Mouse (Mus musculus) hindbrain, embryonic 13.5 days (tissue): ENCODE results near the gene Sec1. TPM values are rescaled to one million over a fixed set of nuclear protein-coding genes. Genes with fewer than 3 reads are reported as not detected.
A peak's percentile ranks its signal among the peaks of the same experiment; 100 is the strongest.

Experiments
- ATAC-seq: fragments of 200-750 bp; cut with Nextera tagmentation; 2 replicates; pipeline ENCODE4 v1.8.0; 2017; ENCODE audit warnings: moderate TSS enrichment; ENCODE audit not compliant: low FRiP score
- H3K27ac ChIP-seq: fragments of 300-500 bp; sonication (generic); 2 replicates; pipeline ENCODE4 v1.5.1; 2015; ENCODE audit warnings: inconsistent platforms, mild to moderate bottlenecking, moderate library complexity
- H3K27me3 ChIP-seq: fragments of 300-500 bp; sonication (generic); 2 replicates; pipeline ENCODE4 v1.6.1; 2015; ENCODE audit warnings: mild to moderate bottlenecking, inconsistent platforms
- H3K36me3 ChIP-seq: fragments of 300-500 bp; sonication (generic); 2 replicates; pipeline ENCODE4 v1.6.1; 2015; ENCODE audit warnings: mild to moderate bottlenecking, inconsistent platforms
- H3K4me1 ChIP-seq: fragments of 300-500 bp; sonication (generic); replicated peaks from 2 replicates; pipeline ENCODE4 v1.6.1; 2015; ENCODE audit warnings: inconsistent platforms
- H3K4me2 ChIP-seq: fragments of 300-500 bp; sonication (generic); 2 replicates; pipeline ENCODE4 v1.6.1; 2015; ENCODE audit warnings: inconsistent platforms, mild to moderate bottlenecking, moderate library complexity
- H3K4me3 ChIP-seq: fragments of 300-500 bp; sonication (generic); 2 replicates; pipeline ENCODE4 v1.5.1; 2015; ENCODE audit warnings: mild to moderate bottlenecking, inconsistent platforms
- H3K9ac ChIP-seq: fragments of 300-500 bp; sonication (generic); 2 replicates; pipeline ENCODE4 v1.6.1; 2015; ENCODE audit warnings: mild to moderate bottlenecking, inconsistent platforms
- H3K9me3 ChIP-seq: fragments of 300-500 bp; sonication (generic); 2 replicates; pipeline ENCODE4 v1.6.1; 2016; ENCODE audit warnings: inconsistent platforms
- WGBS: fragments of 180-500 bp; shearing (Covaris S2); methylation state at CpG from one replicate; pipeline ENCODE4 v1.1.7; 2015; 5-methylcytosine and 5-hydroxymethylcytosine counted together
- polyA plus RNA-seq: library from polyadenylated mRNA; unstranded; fragments of >200 nt; fragmentation: Nextera tagmentation; extraction: Ambion mirVana; gene quantifications from 2 replicates; pipeline ENCODE4 v1.2.1, GENCODE M21; 2015

The Sec1 gene
- polyA plus RNA-seq, 1 experiment from 2014 or later = 0.86 TPM

GRCm38 (mm10) chr7:45701607-45702006 is 7.4 kb upstream of the Sec1 start:
- Histone ChIP-seq H3K36me3 (no peaks in the 10 kb centered on the region), H3K27ac (no peak overlapping the region), H3K4me1 (peaks cover 64% of the 10 kb centered on the region), H3K9ac (0 out of 2 replicates have a peak overlapping the region, but pooled peaks have one; percentile 25), H3K4me2 (peak overlapping the region; percentile 94), H3K27me3 (peaks cover 24% of the 10 kb centered on the region), H3K4me3 (peak overlapping the region; percentile 54), H3K9me3 (no peaks in the 10 kb centered on the region)
- ATAC-seq = no peak
- 92% methylated on average over 11 of the region's 11 CpGs for WGBS

GRCm38 (mm10) chr7:45701072-45701471 is 6.9 kb upstream of the Sec1 start:
- WGBS = 29% methylated on average over 11 of the region's 11 CpGs
- peak overlapping the region; percentile 54 for H3K4me3 ChIP-seq
- peak overlapping the region; percentile 94 for H3K4me2 ChIP-seq
- H3K9me3 ChIP-seq = no peaks in the 10 kb centered on the region
- H3K27ac ChIP-seq = peak overlapping the region; percentile 86
- peak overlapping the region; percentile 71 for H3K9ac ChIP-seq
- peaks cover 58% of the 10 kb centered on the region for H3K4me1 ChIP-seq
- H3K27me3 ChIP-seq = peaks cover 24% of the 10 kb centered on the region
- ATAC-seq = no peak
- no peaks in the 10 kb centered on the region for H3K36me3 ChIP-seq

- H3K4me1 ChIP-seq = peaks cover 52% of the 10 kb centered on the region
- H3K27me3 ChIP-seq = peaks cover 24% of the 10 kb centered on the region
- no peaks in the 10 kb centered on the region for H3K9me3 ChIP-seq
- peak; percentile 12; the same call in 1 of the 2 replicates for ATAC-seq
- H3K4me2 ChIP-seq = peak overlapping the region; percentile 94
- WGBS = under 1% methylated on average over 17 of the region's 20 CpGs
- H3K27ac ChIP-seq = peak overlapping the region; percentile 86
- H3K9ac ChIP-seq = peak overlapping the region; percentile 82
- peak overlapping the region; percentile 54 for H3K4me3 ChIP-seq
- H3K36me3 ChIP-seq = no peaks in the 10 kb centered on the region
Observed at GRCm38 (mm10) chr7:45700301-45701015, 6.3 kb upstream of the Sec1 start.

- H3K27me3 ChIP-seq = peaks cover 24% of the 10 kb centered on the region
- peaks cover 51% of the 10 kb centered on the region for H3K4me1 ChIP-seq
- H3K27ac ChIP-seq = peak within 1 kb of the TSS; percentile 86
- 1% methylated on average over 36 of the region's 36 CpGs for WGBS
- H3K4me2 ChIP-seq = peak within 1 kb of the TSS; percentile 94
- peak within 1 kb of the TSS; percentile 54 for H3K4me3 ChIP-seq
- no peaks in the 10 kb centered on the region for H3K9me3 ChIP-seq
- ATAC-seq = no peak
- no peaks in the 10 kb centered on the region for H3K36me3 ChIP-seq
- H3K9ac ChIP-seq = peak within 1 kb of the TSS; percentile 82
Observed at GRCm38 (mm10) chr7:45699523-45700141, 5.4 kb upstream of the Sec1 start, which contains the start of gene Car11. Gene Car11 (plus strand): TSS chr7:45699843.

- 93% methylated on average over 7 of the region's 7 CpGs for WGBS
- H3K36me3 ChIP-seq = no peaks in the 10 kb centered on the region
- no peak overlapping the region for H3K4me2 ChIP-seq
- H3K27ac ChIP-seq = no peak overlapping the region
- no peak overlapping the region for H3K4me3 ChIP-seq
- peaks cover 42% of the 10 kb centered on the region for H3K4me1 ChIP-seq
- peaks cover 24% of the 10 kb centered on the region for H3K27me3 ChIP-seq
- no peak overlapping the region for H3K9ac ChIP-seq
- no peak for ATAC-seq
- no peaks in the 10 kb centered on the region for H3K9me3 ChIP-seq
Observed at GRCm38 (mm10) chr7:45697894-45698293, 3.7 kb upstream of the Sec1 start.

GRCm38 (mm10) chr7:45695098-45695497 is 896 bp upstream of the Sec1 start:
- ATAC-seq = no peak
- no peaks in the 10 kb centered on the region for H3K36me3 ChIP-seq
- no peaks in the 10 kb centered on the region for H3K9me3 ChIP-seq
- no peak overlapping the region for H3K27ac ChIP-seq
- no peak overlapping the region for H3K4me3 ChIP-seq
- no peak overlapping the region for H3K9ac ChIP-seq
- H3K4me1 ChIP-seq = peaks cover 17% of the 10 kb centered on the region
- H3K4me2 ChIP-seq = no peak overlapping the region
- WGBS = 8% methylated on average over 5 of the region's 6 CpGs
- H3K27me3 ChIP-seq = peaks cover 33% of the 10 kb centered on the region

- Histone ChIP-seq H3K36me3 (no peaks in the 10 kb centered on the region), H3K4me2 (no peak overlapping the region), H3K4me3 (no peak overlapping the region), H3K4me1 (0 out of 2 replicates have a peak, but pooled peaks cover 6% of the 10 kb centered on the region), H3K9me3 (no peaks in the 10 kb centered on the region), H3K9ac (no peak overlapping the region), H3K27ac (no peak overlapping the region), H3K27me3 (peaks cover 13% of the 10 kb centered on the region; the same call in 1 of the 2 replicates)
- ATAC-seq = no peak
- WGBS = 76% methylated on average over 2 of the region's 2 CpGs
Observed at GRCm38 (mm10) chr7:45692364-45692763, 1.8 kb downstream of the Sec1 start.

GRCm38 (mm10) chr7:45689800-45690199 is 4.4 kb downstream of the Sec1 start:
- ATAC-seq = no peak

GRCm38 (mm10) chr7:45689099-45689498 is 5.1 kb downstream of the Sec1 start:
- Histone ChIP-seq H3K27me3 (peaks cover 24% of the 10 kb centered on the region), H3K4me2 (no peak overlapping the region), H3K9ac (no peak overlapping the region), H3K27ac (no peak overlapping the region), H3K4me3 (no peak overlapping the region), H3K36me3 (no peaks in the 10 kb centered on the region), H3K4me1 (peaks cover 15% of the 10 kb centered on the region; the same call in 1 of the 2 replicates), H3K9me3 (no peaks in the 10 kb centered on the region)
- whole genome bisulfite sequencing = 72% methylated on average over 6 of the region's 6 CpGs
- no peak for ATAC-seq

More at GRCm38 (mm10) chr7:45689800-45690199, 4.4 kb downstream of the Sec1 start:
- Histone ChIP-seq H3K9ac (no peak overlapping the region), H3K4me2 (no peak overlapping the region), H3K27ac (no peak overlapping the region), H3K9me3 (no peaks in the 10 kb centered on the region), H3K4me1 (peaks cover 19% of the 10 kb centered on the region; the same call in 1 of the 2 replicates), H3K4me3 (no peak overlapping the region), H3K36me3 (no peaks in the 10 kb centered on the region), H3K27me3 (peaks cover 22% of the 10 kb centered on the region)
- WGBS = 83% methylated on average over 11 of the region's 11 CpGs

GRCm38 (mm10) chr7:45686841-45687240 is 7.4 kb downstream of the Sec1 start:
- no peak for ATAC-seq
- Histone ChIP-seq H3K9me3 (no peaks in the 10 kb centered on the region), H3K27ac (no peak overlapping the region), H3K36me3 (no peaks in the 10 kb centered on the region), H3K4me1 (peaks cover 27% of the 10 kb centered on the region; the same call in 1 of the 2 replicates), H3K4me2 (no peak overlapping the region), H3K27me3 (peaks cover 24% of the 10 kb centered on the region), H3K4me3 (no peak overlapping the region), H3K9ac (no peak overlapping the region)
- 64% methylated on average over 3 of the region's 3 CpGs for WGBS

GRCm38 (mm10) chr7:45685811-45686210 is 8.4 kb downstream of the Sec1 start:
- Histone ChIP-seq H3K36me3 (no peaks in the 10 kb centered on the region), H3K4me1 (peaks cover 27% of the 10 kb centered on the region; the same call in 1 of the 2 replicates), H3K9me3 (no peaks in the 10 kb centered on the region), H3K4me2 (no peak overlapping the region), H3K27me3 (peaks cover 17% of the 10 kb centered on the region), H3K27ac (no peak overlapping the region), H3K4me3 (no peak overlapping the region), H3K9ac (no peak overlapping the region)
- 51% methylated on average over 10 of the region's 10 CpGs for WGBS
- ATAC-seq = no peak

- H3K27me3 ChIP-seq = peaks cover 11% of the 10 kb centered on the region
- no peak within 1 kb of the TSS for H3K27ac ChIP-seq
- H3K9me3 ChIP-seq = no peaks in the 10 kb centered on the region
- H3K4me2 ChIP-seq = no peak within 1 kb of the TSS; the same call in 1 of the 2 replicates
- peaks cover 27% of the 10 kb centered on the region; the same call in 1 of the 2 replicates for H3K4me1 ChIP-seq
- 71% methylated on average over 7 of the region's 7 CpGs for WGBS
- H3K36me3 ChIP-seq = no peaks in the 10 kb centered on the region
- peak within 1 kb of the TSS; percentile 49; the same call in 1 of the 2 replicates for H3K9ac ChIP-seq
- no peak for ATAC-seq
- H3K4me3 ChIP-seq = no peak within 1 kb of the TSS
Observed at GRCm38 (mm10) chr7:45683396-45684050, 10.7 kb downstream of the Sec1 start, which contains the start of gene Ntn5. Gene Ntn5 (plus strand): TSS chr7:45684022.
